Mouse (Mus musculus) limb, embryonic 14.5 days (tissue): Measurements from ENCODE around the gene Dmac2. TPM values are rescaled to one million over a fixed set of nuclear protein-coding genes. Genes with fewer than 3 reads are reported as not detected.

Experiments
- ATAC-seq: fragments of 200-750 bp; cut with Nextera tagmentation; 2 replicates; pipeline ENCODE4 v1.8.0; 2017; ENCODE audit warnings: low read depth, moderate number of reproducible peaks, moderate TSS enrichment; ENCODE audit not compliant: low FRiP score
- DNase-seq: peaks from one replicate; pipeline ENCODE4 v3.0.0-alpha.2; 2015; ENCODE audit warnings: low spot score
- H3K27ac ChIP-seq: fragments of 300-500 bp; sonication (generic); replicated peaks from 2 replicates; pipeline ENCODE4 v1.5.1; 2014; ENCODE audit warnings: low read depth, mild to moderate bottlenecking, low read length, moderate library complexity, mixed read lengths
- H3K27me3 ChIP-seq: fragments of 300-500 bp; sonication (generic); 2 replicates; pipeline ENCODE4 v1.6.1; 2014; ENCODE audit warnings: low read length, mixed read lengths; ENCODE audit not compliant: control insufficient read depth, insufficient read depth
- H3K36me3 ChIP-seq: fragments of 300-500 bp; sonication (generic); 2 replicates; pipeline ENCODE4 v1.6.1; 2014; ENCODE audit warnings: mild to moderate bottlenecking, low read length, moderate library complexity, mixed read lengths; ENCODE audit not compliant: control insufficient read depth, insufficient read depth
- H3K4me1 ChIP-seq: fragments of 300-500 bp; sonication (generic); 2 replicates; pipeline ENCODE4 v1.6.1; 2014; ENCODE audit warnings: antibody characterized with exemption, low read length, mixed read lengths; ENCODE audit not compliant: control insufficient read depth, insufficient read depth
- H3K4me2 ChIP-seq: fragments of 300-500 bp; sonication (generic); replicated peaks from 2 replicates; pipeline ENCODE4 v1.6.1; 2014; ENCODE audit warnings: low read depth, mild to moderate bottlenecking, low read length, moderate library complexity; ENCODE audit not compliant: severe bottlenecking
- H3K4me3 ChIP-seq: fragments of 300-500 bp; sonication (generic); replicated peaks from 2 replicates; pipeline ENCODE4 v1.5.1; 2014; ENCODE audit warnings: low read length
- H3K9ac ChIP-seq: fragments of 300-500 bp; sonication (generic); 2 replicates; pipeline ENCODE4 v1.6.1; 2014; ENCODE audit warnings: mild to moderate bottlenecking, low read depth, low read length, moderate library complexity; ENCODE audit not compliant: severe bottlenecking
- H3K9me3 ChIP-seq: fragments of 300-500 bp; sonication (generic); 2 replicates; pipeline ENCODE4 v1.6.1; 2016; ENCODE audit warnings: low read length; ENCODE audit not compliant: control insufficient read depth
- POLR2A ChIP-seq: fragments of 200-500 bp; IDR thresholded peaks from 2 replicates; pipeline ENCODE4 v1.8.0; 2012; ENCODE audit warnings: inconsistent platforms, mild to moderate bottlenecking, moderate library complexity, borderline replicate concordance; ENCODE audit not compliant: insufficient read depth, insufficient read length; ENCODE audit errors: extremely low read depth
- WGBS: fragments of 180-500 bp; shearing (Covaris S2); extraction: QIAGEN DNeasy Blood & Tissue Kit; methylation state at CpG from one replicate; pipeline ENCODE4 v1.1.7; 2014; 5-methylcytosine and 5-hydroxymethylcytosine counted together
- polyA plus RNA-seq, 2 experiments: library from polyadenylated mRNA; depleted of rRNA in 1 of 2; stranded (reverse) in 1 of 2; unstranded in 1 of 2; fragments of >200 nt; fragmentation: Nextera tagmentation in 1 of 2; extraction: Ambion mirVana in 1 of 2; gene quantifications; 2 replicates each; pipeline versions ENCODE4 v1.2.1 to v1.2.3; 2012 to 2014

Dmac2 gene
- polyA plus RNA-seq, 2 experiments: 32.7 to 39.7 TPM

GRCm38 (mm10) chr7:25658657-25659472 lies 39.7 kb downstream of the Dmac2 start, which contains the start of the genes Bckdha and Exosc5:
Gene Bckdha, minus strand, starts transcription at chr7:25658981.
Gene Exosc5, plus strand, starts transcription at chr7:25659164.
- peak within 1 kb of the TSS; percentile 70 for H3K4me3 ChIP-seq
- H3K27me3 ChIP-seq: no peaks in the 10 kb centered on the region
- H3K27ac ChIP-seq: no peak within 1 kb of the TSS
- ATAC-seq: peak; percentile 99
- H3K36me3 ChIP-seq: peaks cover 14% of the 10 kb centered on the region
- H3K9me3 ChIP-seq: no peaks in the 10 kb centered on the region
- peaks cover 12% of the 10 kb centered on the region for H3K4me1 ChIP-seq
- DNase-seq: peak; percentile 100
- peak within 1 kb of the TSS; percentile 66 for H3K9ac ChIP-seq
- under 1% methylated on average over 50 of the region's 50 CpGs for WGBS
- peak; percentile 66; the same call in 1 of the 2 replicates for TF ChIP-seq POLR2A
- H3K4me2 ChIP-seq: peak within 1 kb of the TSS; percentile 79

GRCm38 (mm10) chr7:25666381-25666780 lies 47.2 kb downstream of the Dmac2 start:
- ATAC-seq: no peak
- WGBS: 96% methylated on average over 8 of the region's 8 CpGs
- no peaks in the 10 kb centered on the region for H3K9me3 ChIP-seq
- no peak overlapping the region for H3K4me2 ChIP-seq
- H3K27me3 ChIP-seq: no peaks in the 10 kb centered on the region
- H3K36me3 ChIP-seq: peaks cover 50% of the 10 kb centered on the region
- H3K9ac ChIP-seq: no peak overlapping the region
- no peak for TF ChIP-seq POLR2A
- no peak overlapping the region for H3K27ac ChIP-seq
- no peaks in the 10 kb centered on the region for H3K4me1 ChIP-seq
- no peak for DNase-seq
- no peak overlapping the region for H3K4me3 ChIP-seq

- 93% methylated on average over 10 of the region's 10 CpGs for WGBS
- Histone ChIP-seq H3K9me3 (no peaks in the 10 kb centered on the region), H3K27ac (no peak overlapping the region), H3K27me3 (peaks cover 8% of the 10 kb centered on the region), H3K4me3 (no peak overlapping the region), H3K4me1 (no peaks in the 10 kb centered on the region), H3K9ac (no peak overlapping the region), H3K36me3 (peaks cover 38% of the 10 kb centered on the region), H3K4me2 (no peak overlapping the region)
- no peak for TF ChIP-seq POLR2A
- no peak for DNase-seq
- no peak for ATAC-seq
Observed at GRCm38 (mm10) chr7:25669158-25669557, 49.9 kb downstream of the Dmac2 start.

- Histone ChIP-seq H3K4me2 (no peak overlapping the region), H3K4me3 (no peak overlapping the region), H3K9ac (no peak overlapping the region), H3K27me3 (peaks cover 13% of the 10 kb centered on the region), H3K27ac (no peak overlapping the region), H3K4me1 (no peaks in the 10 kb centered on the region), H3K36me3 (peaks cover 33% of the 10 kb centered on the region), H3K9me3 (no peaks in the 10 kb centered on the region)
- DNase-seq: no peak
- TF ChIP-seq POLR2A: no peak
- WGBS: 77% methylated on average over 9 of the region's 9 CpGs
- ATAC-seq: no peak
Observed at GRCm38 (mm10) chr7:25669631-25670030, 50.4 kb downstream of the Dmac2 start.

- H3K9ac ChIP-seq: no peak overlapping the region
- ATAC-seq (no peak), DNase-seq (no peak)
- H3K4me3 ChIP-seq: no peak overlapping the region
- H3K4me1 ChIP-seq: peaks cover 3% of the 10 kb centered on the region; the same call in 1 of the 2 replicates
- no peaks in the 10 kb centered on the region for H3K9me3 ChIP-seq
- no peak overlapping the region for H3K4me2 ChIP-seq
- H3K36me3 ChIP-seq: peaks cover 28% of the 10 kb centered on the region
- WGBS: 93% methylated on average over 4 of the region's 4 CpGs
- no peak overlapping the region for H3K27ac ChIP-seq
- H3K27me3 ChIP-seq: peaks cover 18% of the 10 kb centered on the region
- no peak for TF ChIP-seq POLR2A
Observed at GRCm38 (mm10) chr7:25670096-25670495, 50.9 kb downstream of the Dmac2 start.
